Mouse (Mus musculus) liver, embryonic 14.5 days (tissue): ENCODE results near the gene Gja6.

Experiments used
- CTCF ChIP-seq: IDR thresholded peaks from 2 replicates; pipeline ENCODE4 v1.5.1; 2016; ENCODE audit warnings: antibody characterized with exemption, low read depth, control low read depth
- EP300 ChIP-seq: IDR thresholded peaks from 2 replicates; pipeline ENCODE4 v1.6.1; 2016; ENCODE audit warnings: antibody characterized with exemption, low read depth

- TF ChIP-seq CTCF = no peak
- no peak for TF ChIP-seq EP300
Measured at GRCm38 (mm10) chrX:160863689-160864383, 43.0 kb downstream of the Gja6 start.
